Mouse (Mus musculus) spleen, adult 2 months (tissue): ENCODE data around the gene Shank2.

Source experiments
- CTCF ChIP-seq: fragments of 200-500 bp; IDR thresholded peaks from 2 replicates; pipeline ENCODE4 v1.5.1; 2011; ENCODE audit warnings: mild to moderate bottlenecking, inconsistent platforms; ENCODE audit not compliant: insufficient read depth, insufficient read length, insufficient replicate concordance; ENCODE audit errors: extremely low read depth
- POLR2A ChIP-seq: fragments of 200-500 bp; IDR thresholded peaks from 2 replicates; pipeline ENCODE4 v1.6.1; 2011; ENCODE audit warnings: low read depth, low read length, inconsistent platforms

DNA sequence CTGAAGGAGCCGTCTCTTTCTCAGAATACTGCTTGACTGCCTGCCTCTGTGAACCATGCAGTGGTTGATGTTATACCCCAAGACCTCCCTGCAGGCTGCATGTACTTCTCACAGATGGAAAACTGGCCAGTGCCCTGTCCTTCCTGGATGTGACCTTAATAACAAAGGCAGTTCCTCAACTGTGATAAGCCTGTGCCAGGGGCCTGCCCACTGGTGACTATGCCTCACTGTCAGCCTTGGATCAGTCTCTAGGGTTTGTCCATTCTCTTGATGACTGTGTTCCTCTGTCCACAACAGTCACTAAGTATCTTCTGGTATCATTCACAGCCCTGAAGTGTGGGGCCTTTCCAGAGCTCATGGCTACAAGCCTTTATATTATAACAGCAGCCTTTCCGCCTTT is 196.8 kb downstream of the Shank2 start:
- TF ChIP-seq POLR2A, result no peak
- TF ChIP-seq CTCF, result no peak
